Mouse (Mus musculus): Measurements from ENCODE around the gene Rfpl4. TPM values are rescaled to one million over a fixed set of nuclear protein-coding genes. Genes with fewer than 3 reads are reported as not detected.
A peak's percentile ranks its signal among the peaks of the same experiment; 100 is the strongest.
"Not testable (repeated sequence)": the region's sequence is repeated elsewhere in the genome, so short reads cannot be mapped to it uniquely, and the experiment has no call there.

The Rfpl4 gene
- polyA plus RNA-seq (2015; fragmentation: Nextera tagmentation; extraction: Ambion mirVana), result not detected in 2 replicates

DNA sequence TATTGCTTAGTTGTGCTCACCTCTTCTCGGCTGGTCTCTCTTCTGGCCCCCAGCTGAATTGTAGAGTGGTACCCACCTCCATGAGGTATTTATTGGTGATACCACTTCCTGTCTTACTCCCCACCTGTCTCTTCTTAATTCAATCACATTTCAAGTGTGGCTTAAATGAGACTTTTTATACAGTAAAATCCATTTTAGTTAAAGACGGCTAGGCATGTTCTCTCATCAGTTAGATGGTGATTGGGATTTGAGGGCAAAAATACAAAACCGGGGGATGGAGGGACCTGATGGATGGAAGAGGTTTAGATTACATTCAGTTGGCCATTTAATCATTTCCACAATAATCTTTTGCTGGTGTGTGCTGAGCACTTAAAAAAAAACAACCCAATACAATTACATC is at the start of gene Rfpl4:
Gene Rfpl4, minus strand, starts transcription at position 101 of the 400 bp plus-strand sequence.
- ATAC-seq (ENCODE audit: insufficient number of reproducible peaks, low FRiP score, low TSS enrichment, low read depth), result no peak
- H3K9me3 ChIP-seq, result no peaks in the 10 kb centered on the region
- H3K27me3 ChIP-seq, result no peaks in the 10 kb centered on the region
- H3K9ac ChIP-seq, result no peak within 1 kb of the TSS
- H3K4me3 ChIP-seq, result no peak within 1 kb of the TSS
- WGBS, result 89% methylated on average over 3 of the region's 3 CpGs
- no peaks in the 10 kb centered on the region for H3K4me1 ChIP-seq
- no peaks in the 10 kb centered on the region for H3K36me3 ChIP-seq
- H3K27ac ChIP-seq, result no peak within 1 kb of the TSS
- H3K4me2 ChIP-seq, result no peak within 1 kb of the TSS

DNA sequence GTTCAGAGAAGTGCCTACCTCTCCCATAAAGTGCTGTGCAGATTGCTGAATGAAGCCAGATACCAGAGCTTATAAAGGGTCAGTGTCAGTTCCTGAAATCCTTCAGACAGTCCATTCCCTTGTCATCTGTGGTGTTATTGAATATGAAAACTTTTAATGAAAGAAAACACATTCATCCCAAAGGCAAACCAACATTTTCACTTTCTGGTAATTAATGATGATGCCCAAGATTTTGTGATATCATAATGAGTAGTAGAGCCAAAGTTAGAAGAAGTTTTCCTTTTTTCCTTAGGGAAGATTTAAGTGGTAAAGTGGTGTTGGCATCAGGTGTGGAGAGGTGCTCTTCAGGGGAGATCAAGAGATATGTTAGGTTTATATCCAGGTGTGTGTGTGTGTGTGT is 32.8 kb upstream of the Rfpl4 start, which contains the start of gene Vmn1r55:
Gene Vmn1r55, minus strand, starts transcription at position 101 of the 400 bp plus-strand sequence.
- not testable (repeated sequence) for H3K4me1 ChIP-seq; H3K4me3 ChIP-seq; H3K9ac ChIP-seq; ATAC-seq (ENCODE audit: insufficient number of reproducible peaks, low FRiP score, low TSS enrichment, low read depth); H3K27ac ChIP-seq; H3K36me3 ChIP-seq; H3K4me2 ChIP-seq; H3K27me3 ChIP-seq; H3K9me3 ChIP-seq

DNA sequence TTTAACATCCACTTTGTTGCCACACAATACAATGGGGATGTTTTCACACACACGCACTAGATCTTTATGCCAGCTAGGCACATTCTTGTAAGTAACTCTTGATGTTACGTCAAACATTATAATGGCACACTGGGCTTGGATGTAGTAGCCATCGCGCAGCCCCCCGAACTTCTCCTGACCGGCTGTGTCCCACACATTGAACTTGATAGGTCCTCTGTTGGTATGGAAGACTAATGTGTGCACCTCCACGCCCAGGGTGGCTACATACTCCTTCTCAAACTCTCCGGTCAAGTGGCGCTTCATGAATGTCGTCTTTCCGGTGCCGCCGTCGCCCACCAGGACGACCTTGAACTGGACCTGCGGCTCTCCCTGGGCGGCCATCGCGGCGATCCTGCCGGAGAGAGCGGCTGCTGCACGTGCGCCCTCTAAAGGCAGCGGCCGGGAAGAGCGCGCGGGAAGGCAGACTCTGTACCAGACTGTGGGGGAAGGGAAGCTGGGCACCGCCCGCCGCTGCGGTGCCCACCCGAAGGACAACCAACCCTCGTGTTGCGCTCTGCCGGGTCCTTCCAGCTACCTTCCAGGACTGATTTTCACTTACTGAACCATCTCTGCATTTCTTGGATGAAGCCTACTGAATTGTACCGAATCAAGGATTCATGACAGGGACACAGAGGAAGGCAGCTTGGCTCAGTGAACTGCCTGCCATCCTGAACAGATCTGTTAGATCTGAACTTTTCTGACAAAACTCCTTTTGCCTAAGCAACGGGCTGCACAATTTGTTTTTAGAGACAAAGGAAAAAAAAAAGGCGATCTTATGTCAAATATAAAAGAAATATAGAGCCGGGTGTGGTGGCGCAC is 9.0 kb upstream of the Rfpl4 start, which contains the start of gene Rasl2-9:
Gene Rasl2-9, minus strand, starts transcription at position 402 of the 858 bp plus-strand sequence.
- Histone ChIP-seq H3K4me3 (peak within 1 kb of the TSS; percentile 31), H3K27ac (no peak within 1 kb of the TSS), H3K9ac (peak within 1 kb of the TSS; percentile 4), H3K4me1 (0 out of 2 replicates have a peak, but pooled peaks cover 3% of the 10 kb centered on the region), H3K36me3 (no peaks in the 10 kb centered on the region), H3K27me3 (no peaks in the 10 kb centered on the region), H3K9me3 (no peaks in the 10 kb centered on the region), H3K4me2 (peak within 1 kb of the TSS; percentile 48)
- no peak for ATAC-seq (ENCODE audit: insufficient number of reproducible peaks, low FRiP score, low TSS enrichment, low read depth)
- 17% methylated on average over 42 of the region's 42 CpGs for WGBS

DNA sequence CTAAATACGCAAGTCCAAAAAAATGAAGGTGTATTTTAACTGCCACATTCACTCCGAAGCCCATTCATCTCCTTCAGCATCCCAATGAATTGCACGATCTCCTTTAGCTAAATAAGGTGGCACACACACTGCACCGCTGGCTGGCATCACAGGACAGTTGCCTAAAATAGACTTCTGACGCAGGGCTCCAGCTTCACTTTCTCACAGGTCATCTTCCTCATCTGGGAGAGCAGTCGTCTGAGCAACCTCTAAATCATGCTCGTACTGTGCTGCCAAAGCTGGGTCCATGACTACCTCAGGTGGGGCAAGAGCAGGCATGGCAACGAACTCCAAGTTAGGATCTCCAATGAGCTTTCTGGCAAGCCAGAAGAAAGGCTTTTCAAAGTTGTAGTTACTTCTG is 8.3 kb upstream of the Rfpl4 start:
- ATAC-seq (ENCODE audit: insufficient number of reproducible peaks, low FRiP score, low TSS enrichment, low read depth), result no peak
- H3K27me3 ChIP-seq, result no peaks in the 10 kb centered on the region
- 86% methylated on average over 8 of the region's 8 CpGs for WGBS
- no peak overlapping the region for H3K4me2 ChIP-seq
- no peak overlapping the region for H3K4me3 ChIP-seq
- H3K9me3 ChIP-seq, result no peaks in the 10 kb centered on the region
- H3K27ac ChIP-seq, result no peak overlapping the region
- no peaks in the 10 kb centered on the region for H3K36me3 ChIP-seq
- 0 out of 2 replicates have a peak, but pooled peaks cover 3% of the 10 kb centered on the region for H3K4me1 ChIP-seq
- no peak overlapping the region for H3K9ac ChIP-seq

GRCm38 (mm10) chr7:5112701-5113100 is 4.0 kb downstream of the Rfpl4 start:
- Histone ChIP-seq H3K4me2 (no peak overlapping the region), H3K36me3 (no peaks in the 10 kb centered on the region), H3K4me1 (no peaks in the 10 kb centered on the region), H3K4me3 (no peak overlapping the region), H3K27ac (no peak overlapping the region), H3K27me3 (no peaks in the 10 kb centered on the region), H3K9me3 (no peaks in the 10 kb centered on the region), H3K9ac (no peak overlapping the region)
- ATAC-seq (ENCODE audit: insufficient number of reproducible peaks, low FRiP score, low TSS enrichment, low read depth), result no peak
- WGBS, result 18% methylated on average over 3 of the region's 3 CpGs

DNA sequence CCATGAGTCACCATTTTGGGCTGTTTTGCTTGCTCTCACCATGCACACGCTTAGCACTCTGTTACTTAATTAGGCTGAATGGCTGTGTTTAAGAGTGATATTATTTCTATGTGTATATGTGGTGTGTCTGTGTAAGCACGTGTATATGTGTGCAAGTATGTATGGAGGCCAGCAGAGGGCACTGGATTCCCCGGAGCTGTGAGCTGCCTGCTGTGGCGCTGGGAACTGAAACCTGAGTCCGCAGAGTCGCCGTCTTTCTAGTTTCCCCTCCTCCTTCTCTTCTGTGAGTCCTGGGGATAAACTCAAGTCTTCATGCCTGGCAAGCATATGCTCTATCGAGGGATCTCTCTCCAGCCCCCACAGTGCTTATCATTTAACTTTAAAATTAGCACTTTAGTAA is 7.4 kb downstream of the Rfpl4 start:
- Histone ChIP-seq H3K27ac (no peak overlapping the region), H3K4me1 (no peaks in the 10 kb centered on the region), H3K9me3 (no peaks in the 10 kb centered on the region), H3K36me3 (no peaks in the 10 kb centered on the region), H3K27me3 (no peaks in the 10 kb centered on the region), H3K4me3 (no peak overlapping the region), H3K9ac (no peak overlapping the region), H3K4me2 (no peak overlapping the region)
- no peak for ATAC-seq (ENCODE audit: insufficient number of reproducible peaks, low FRiP score, low TSS enrichment, low read depth)
- WGBS, result 84% methylated on average over 8 of the region's 8 CpGs

- no peaks in the 10 kb centered on the region for H3K27me3 ChIP-seq
- 76% methylated on average over 4 of the region's 4 CpGs for WGBS
- no peak overlapping the region for H3K9ac ChIP-seq
- no peak overlapping the region for H3K27ac ChIP-seq
- H3K4me2 ChIP-seq, result no peak overlapping the region
- no peaks in the 10 kb centered on the region for H3K4me1 ChIP-seq
- H3K9me3 ChIP-seq, result no peaks in the 10 kb centered on the region
- H3K4me3 ChIP-seq, result no peak overlapping the region
- H3K36me3 ChIP-seq, result no peaks in the 10 kb centered on the region
- no peak for ATAC-seq (ENCODE audit: insufficient number of reproducible peaks, low FRiP score, low TSS enrichment, low read depth)
Measured at GRCm38 (mm10) chr7:5108272-5108671, 8.5 kb downstream of the Rfpl4 start.

DNA sequence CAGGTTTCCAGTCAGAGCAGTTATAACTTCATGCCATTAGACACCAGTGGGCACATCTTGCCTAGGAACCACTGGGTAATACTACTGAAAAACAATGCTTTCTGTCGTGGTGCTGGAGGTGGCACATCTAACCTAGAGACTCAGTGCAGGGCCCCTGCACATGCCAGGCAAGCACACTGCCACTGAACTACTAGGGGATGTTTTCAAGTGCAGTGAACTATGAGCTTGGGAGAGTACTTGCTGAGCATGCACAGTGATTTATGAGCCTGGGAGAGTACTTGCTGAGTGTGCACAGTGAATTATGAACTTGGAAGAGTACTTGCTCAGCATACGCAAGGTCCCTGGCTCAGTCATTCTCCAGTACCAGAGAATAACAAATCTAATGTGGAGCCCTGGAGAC is 14.2 kb downstream of the Rfpl4 start:
- ATAC-seq (ENCODE audit: insufficient number of reproducible peaks, low FRiP score, low TSS enrichment, low read depth), result no peak
- H3K4me1 ChIP-seq, result no peaks in the 10 kb centered on the region
- no peak overlapping the region for H3K4me3 ChIP-seq
- H3K9me3 ChIP-seq, result no peaks in the 10 kb centered on the region
- no peak overlapping the region for H3K27ac ChIP-seq
- no peak overlapping the region for H3K9ac ChIP-seq
- no peaks in the 10 kb centered on the region for H3K27me3 ChIP-seq
- 85% methylated on average over 2 of the region's 2 CpGs for WGBS
- H3K4me2 ChIP-seq, result no peak overlapping the region
- H3K36me3 ChIP-seq, result peaks cover 17% of the 10 kb centered on the region

DNA sequence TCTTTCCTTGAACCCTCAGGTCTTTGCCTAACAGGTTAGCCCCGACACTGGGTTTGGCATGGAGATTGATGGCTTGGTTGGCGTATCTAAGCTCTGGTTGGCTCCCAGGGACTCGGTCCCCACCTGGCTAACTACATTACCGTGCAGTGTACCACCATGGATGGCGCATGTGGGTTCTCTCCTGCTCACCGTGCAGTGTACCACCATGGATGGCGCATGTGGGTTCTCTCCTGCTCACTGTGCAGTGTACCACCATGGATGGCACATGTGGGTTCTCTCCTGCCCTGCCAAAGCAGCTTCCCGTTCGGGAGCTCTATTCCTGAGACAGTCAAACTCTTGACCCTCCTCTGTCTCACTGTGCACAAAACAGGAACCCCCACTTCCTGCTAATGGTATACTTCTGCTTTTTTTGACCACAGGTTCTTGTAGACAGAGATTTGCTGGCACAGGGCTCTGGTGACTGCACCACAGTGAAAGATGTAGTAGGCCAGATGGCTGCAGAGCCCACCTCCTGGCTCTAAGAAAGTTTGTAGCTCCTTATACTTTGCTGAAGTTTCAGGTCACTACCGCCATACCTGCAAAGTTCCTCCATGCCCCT is 15.6 kb downstream of the Rfpl4 start:
- no peak overlapping the region for H3K4me3 ChIP-seq
- 86% methylated on average over 10 of the region's 10 CpGs for WGBS
- peaks cover 31% of the 10 kb centered on the region for H3K36me3 ChIP-seq
- no peaks in the 10 kb centered on the region for H3K9me3 ChIP-seq
- no peak overlapping the region for H3K4me2 ChIP-seq
- no peaks in the 10 kb centered on the region for H3K4me1 ChIP-seq
- H3K27me3 ChIP-seq, result no peaks in the 10 kb centered on the region
- ATAC-seq (ENCODE audit: insufficient number of reproducible peaks, low FRiP score, low TSS enrichment, low read depth), result no peak
- H3K27ac ChIP-seq, result no peak overlapping the region
- no peak overlapping the region for H3K9ac ChIP-seq

GRCm38 (mm10) chr7:5099796-5100195 is 17.0 kb downstream of the Rfpl4 start:
- no peak overlapping the region for H3K9ac ChIP-seq
- no peak overlapping the region for H3K27ac ChIP-seq
- 61% methylated on average over 3 of the region's 3 CpGs for WGBS
- H3K36me3 ChIP-seq, result peaks cover 45% of the 10 kb centered on the region
- no peak overlapping the region for H3K4me2 ChIP-seq
- no peak for ATAC-seq (ENCODE audit: insufficient number of reproducible peaks, low FRiP score, low TSS enrichment, low read depth)
- H3K4me3 ChIP-seq, result no peak overlapping the region
- H3K27me3 ChIP-seq, result no peaks in the 10 kb centered on the region
- H3K9me3 ChIP-seq, result no peaks in the 10 kb centered on the region
- no peaks in the 10 kb centered on the region for H3K4me1 ChIP-seq

DNA sequence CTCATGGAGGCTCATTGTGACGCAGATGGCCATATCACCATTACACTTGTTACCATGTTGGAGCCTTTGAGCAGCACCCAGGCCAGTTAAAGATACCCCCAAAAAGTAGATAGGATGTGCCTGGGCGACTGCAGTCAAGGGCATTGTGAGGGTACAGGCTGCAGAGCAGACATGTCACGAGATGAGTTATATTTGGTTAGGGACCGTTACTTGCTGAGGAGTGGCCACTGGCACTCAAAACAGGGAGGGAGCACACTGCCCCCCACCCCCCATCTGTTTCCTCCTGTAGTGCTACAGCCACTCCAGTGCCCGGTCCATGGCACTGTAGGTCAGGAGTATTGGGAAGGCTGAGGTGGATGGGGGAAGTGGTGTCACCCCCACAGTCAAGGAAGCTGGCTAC is 18.0 kb downstream of the Rfpl4 start:
- H3K36me3 ChIP-seq, result peaks cover 55% of the 10 kb centered on the region
- H3K4me3 ChIP-seq, result no peak overlapping the region
- no peak overlapping the region for H3K4me2 ChIP-seq
- no peaks in the 10 kb centered on the region for H3K27me3 ChIP-seq
- no peak for ATAC-seq (ENCODE audit: insufficient number of reproducible peaks, low FRiP score, low TSS enrichment, low read depth)
- WGBS, result 92% methylated on average over 5 of the region's 5 CpGs
- H3K27ac ChIP-seq, result no peak overlapping the region
- no peak overlapping the region for H3K9ac ChIP-seq
- no peaks in the 10 kb centered on the region for H3K9me3 ChIP-seq
- H3K4me1 ChIP-seq, result no peaks in the 10 kb centered on the region

DNA sequence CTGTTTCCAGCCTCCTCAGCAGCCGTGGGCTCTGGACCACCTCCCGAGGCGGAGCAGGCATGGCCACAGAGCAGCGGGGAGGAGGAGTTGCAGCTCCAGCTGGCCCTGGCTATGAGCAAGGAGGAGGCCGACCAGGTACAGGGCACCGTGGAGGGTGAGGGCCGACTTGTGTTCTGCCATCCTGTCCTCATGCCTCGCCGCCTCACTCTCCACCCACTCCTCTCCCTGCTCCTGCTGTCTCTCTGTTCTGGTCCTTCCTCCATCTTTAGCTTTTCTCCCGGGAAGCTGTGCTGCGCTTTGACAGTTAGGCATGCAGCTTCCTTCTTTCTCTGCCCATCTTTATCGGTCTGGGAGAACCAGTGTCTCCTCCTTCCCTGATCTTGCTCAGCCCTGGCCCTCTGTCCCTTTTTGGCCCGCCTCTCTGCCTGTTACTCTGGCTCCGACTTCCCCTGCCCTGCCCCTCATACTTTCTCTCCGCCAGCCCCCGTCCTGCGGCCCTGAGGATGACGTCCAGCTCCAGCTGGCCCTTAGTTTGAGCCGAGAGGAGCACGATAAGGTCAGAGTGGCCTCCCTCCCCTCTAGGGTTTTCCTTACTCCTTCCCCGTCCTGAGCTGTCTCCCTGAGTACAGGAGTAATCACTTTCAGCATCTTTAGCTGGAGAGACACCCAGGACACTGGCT is 23.8 kb downstream of the Rfpl4 start:
- H3K27me3 ChIP-seq, result no peaks in the 10 kb centered on the region
- H3K4me1 ChIP-seq, result no peaks in the 10 kb centered on the region
- H3K36me3 ChIP-seq, result peaks cover 93% of the 10 kb centered on the region
- no peaks in the 10 kb centered on the region for H3K9me3 ChIP-seq
- no peak overlapping the region for H3K4me2 ChIP-seq
- H3K4me3 ChIP-seq, result no peak overlapping the region
- no peak overlapping the region for H3K9ac ChIP-seq
- ATAC-seq (ENCODE audit: insufficient number of reproducible peaks, low FRiP score, low TSS enrichment, low read depth), result no peak
- no peak overlapping the region for H3K27ac ChIP-seq
- 83% methylated on average over 21 of the region's 21 CpGs for WGBS

All from limb, embryonic 15.5 days (tissue).